Mouse (Mus musculus) layer of hippocampus, postnatal 36 days (tissue): Measurements from ENCODE around the gene Olfr104-ps. TPM values are rescaled to one million over a fixed set of nuclear protein-coding genes. Genes with fewer than 3 reads are reported as not detected.

ENCODE experiments used
- DNase-seq, 2 experiments: peaks; one replicate each; pipeline ENCODE4 v3.0.0; 2022
- total RNA-seq, 2 experiments: library from RNA; stranded (reverse); gene quantifications; 2 replicates each; pipeline ENCODE4 v1.2.3; 2021

Olfr104-ps gene
- not detected for total RNA-seq

- no peak for DNase-seq
Measured at GRCm38 (mm10) chr17:37359282-37359681, at the start of gene Olfr104-ps. Olfr104-ps (plus strand) TSS chr17:37359582.

- DNase-seq: no peak
Measured at GRCm38 (mm10) chr17:37310146-37310699, 49.2 kb upstream of the Olfr104-ps start.

- no peak for DNase-seq
Measured at GRCm38 (mm10) chr17:37316954-37317353, 42.4 kb upstream of the Olfr104-ps start, which contains the start of gene Olfr102. Olfr102 (minus strand) TSS chr17:37317054.

- DNase-seq: no peak
Measured at GRCm38 (mm10) chr17:37339598-37339997, 19.8 kb upstream of the Olfr104-ps start, which contains the start of gene Olfr103. Olfr103 (minus strand) TSS chr17:37339698.

GRCm38 (mm10) chr17:37378733-37379132, 19.4 kb downstream of the Olfr104-ps start, which contains the start of gene Olfr105-ps:
Olfr105-ps (plus strand) TSS chr17:37379033.
- no peak for DNase-seq

GRCm38 (mm10) chr17:37390093-37390492, 30.7 kb downstream of the Olfr104-ps start, which contains the start of gene Olfr106-ps:
Olfr106-ps (plus strand) TSS chr17:37390393.
- DNase-seq: no peak

GRCm38 (mm10) chr17:37398926-37399325, 39.5 kb downstream of the Olfr104-ps start, which contains the start of gene Olfr107:
Olfr107 (plus strand) TSS chr17:37399226.
- no peak for DNase-seq

- no peak for DNase-seq
Measured at GRCm38 (mm10) chr17:37413380-37413779, 54.0 kb downstream of the Olfr104-ps start.

Other genes with a start within 250 kb of the Olfr104-ps start
- not detected for gene Olfr92, start 239.5 kb upstream of the Olfr104-ps start, total RNA-seq
- not detected for gene Olfr93, start 198.1 kb upstream of the Olfr104-ps start, total RNA-seq
- not detected for gene Ubd, start 165.7 kb upstream of the Olfr104-ps start, total RNA-seq
- gene Olfr94, start 158.6 kb upstream of the Olfr104-ps start, total RNA-seq: not detected
- gene Olfr95, start 146.5 kb upstream of the Olfr104-ps start, total RNA-seq: not detected
- gene Olfr96, start 139.4 kb upstream of the Olfr104-ps start, total RNA-seq: not detected
- not detected for gene Olfr97, start 122.3 kb upstream of the Olfr104-ps start, total RNA-seq
- not detected for gene Olfr98, start 95.8 kb upstream of the Olfr104-ps start, total RNA-seq
- gene H2-M3, start 89.4 kb upstream of the Olfr104-ps start, total RNA-seq: 1 to 10 TPM; 1.5 to 2.0 TPM
- gene Olfr99, start 76.1 kb upstream of the Olfr104-ps start, total RNA-seq: not detected
- not detected for gene Olfr101, start 55.3 kb upstream of the Olfr104-ps start, total RNA-seq
- not detected for gene Olfr102, start 42.5 kb upstream of the Olfr104-ps start, total RNA-seq
- not detected for gene Olfr103, start 19.9 kb upstream of the Olfr104-ps start, total RNA-seq
- gene Olfr105-ps, start 19.5 kb downstream of the Olfr104-ps start, total RNA-seq: not detected
- gene Olfr106-ps, start 30.8 kb downstream of the Olfr104-ps start, total RNA-seq: not detected
- gene Olfr107, start 39.6 kb downstream of the Olfr104-ps start, total RNA-seq: not detected
- not detected for gene Olfr108, start 85.9 kb downstream of the Olfr104-ps start, total RNA-seq
- gene Olfr109, start 99.3 kb downstream of the Olfr104-ps start, total RNA-seq: not detected
- not detected for gene H2-M2, start 124.0 kb downstream of the Olfr104-ps start, total RNA-seq
- gene Olfr110, start 132.9 kb downstream of the Olfr104-ps start, total RNA-seq: not detected
- not detected for gene Olfr111, start 148.4 kb downstream of the Olfr104-ps start, total RNA-seq
- gene Olfr112, start 209.9 kb downstream of the Olfr104-ps start, total RNA-seq: not detected
- not detected for gene Olfr113, start 218.1 kb downstream of the Olfr104-ps start, total RNA-seq
- gene Olfr114, start 233.2 kb downstream of the Olfr104-ps start, total RNA-seq: not detected